Mouse (Mus musculus) lung, adult 2 months (tissue): ENCODE results near the gene Casp7.

Experiments used
- CTCF ChIP-seq: fragments of 200-500 bp; IDR thresholded peaks from 2 replicates; pipeline ENCODE4 v1.5.1; 2011; ENCODE audit warnings: mild to moderate bottlenecking, low read length, control low read depth; ENCODE audit not compliant: insufficient read depth
- POLR2A ChIP-seq: fragments of 200-500 bp; IDR thresholded peaks from 2 replicates; pipeline ENCODE4 v1.6.1; 2011; ENCODE audit warnings: low read depth, mild to moderate bottlenecking, control low read depth, low read length, borderline replicate concordance; ENCODE audit errors: extremely low read depth

DNA sequence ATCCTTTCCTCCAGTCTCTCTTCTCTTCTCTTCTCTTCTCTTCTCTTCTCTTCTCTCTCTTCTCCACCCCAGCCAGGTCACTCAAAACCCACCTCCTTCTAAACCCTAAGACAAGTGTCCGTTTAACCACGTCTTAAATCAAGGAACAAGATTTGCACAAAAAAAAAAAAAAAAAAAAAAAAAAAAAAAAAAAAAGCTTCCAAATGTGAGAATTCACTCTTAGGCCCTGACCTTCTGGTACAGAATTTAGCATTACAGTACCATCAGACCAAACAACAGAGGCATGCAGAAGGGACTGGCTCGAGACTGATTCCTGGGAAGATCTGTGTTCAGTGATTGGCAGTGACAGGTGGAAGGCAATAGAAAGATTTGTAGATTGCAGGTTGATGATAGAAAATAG is 23.4 kb downstream of the Casp7 start:
- TF ChIP-seq CTCF (no peak), POLR2A (no peak)
